Mouse (Mus musculus): Measurements from ENCODE around the gene Dscam.

The Dscam gene

DNA sequence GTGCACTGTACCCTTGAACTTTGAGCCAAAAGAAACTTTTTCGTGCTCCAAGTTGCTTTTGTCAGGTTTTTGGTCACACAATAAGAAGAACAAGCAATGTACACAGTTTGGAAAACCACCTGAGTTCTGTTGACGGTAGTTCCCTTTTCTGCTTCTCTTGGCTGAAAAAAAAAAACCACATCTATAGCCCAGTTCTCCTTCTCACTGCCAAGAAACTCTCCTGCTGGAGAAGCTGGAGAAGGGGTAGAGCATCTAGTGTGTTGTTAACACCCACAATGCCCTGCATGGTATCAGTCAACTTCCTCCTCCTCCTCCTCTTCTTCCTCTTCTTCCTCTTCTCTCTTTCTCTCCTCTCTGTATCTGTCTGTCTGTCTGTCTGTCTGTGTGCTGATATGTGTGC, 65.3 kb downstream of the Dscam start:
- DNase-seq (ENCODE audit: low spot score), result no peak

DNA sequence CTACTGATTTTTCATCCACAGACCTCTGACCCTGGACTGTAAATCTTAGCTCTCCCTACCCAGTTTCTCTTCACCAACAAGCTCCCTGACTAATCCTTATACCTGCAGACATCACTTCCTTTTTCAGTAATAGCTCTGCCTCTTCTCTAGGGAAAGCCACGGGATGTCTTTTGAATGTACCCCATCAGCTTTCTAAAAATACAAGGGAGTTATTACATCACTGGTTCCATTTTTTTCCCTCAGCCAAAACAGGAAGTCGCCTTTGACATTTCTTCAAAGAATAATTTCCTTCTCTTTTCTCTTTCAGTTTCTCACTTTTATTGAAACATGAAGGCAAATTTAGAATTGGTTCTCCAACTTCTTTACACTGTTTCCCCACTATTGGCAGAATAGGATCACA, 67.5 kb downstream of the Dscam start:
- DNase-seq (ENCODE audit: low spot score), result no peak

GRCm38 (mm10) chr16:97100091-97100490, 70.5 kb downstream of the Dscam start:
- DNase-seq (ENCODE audit: low spot score), result no peak

DNA sequence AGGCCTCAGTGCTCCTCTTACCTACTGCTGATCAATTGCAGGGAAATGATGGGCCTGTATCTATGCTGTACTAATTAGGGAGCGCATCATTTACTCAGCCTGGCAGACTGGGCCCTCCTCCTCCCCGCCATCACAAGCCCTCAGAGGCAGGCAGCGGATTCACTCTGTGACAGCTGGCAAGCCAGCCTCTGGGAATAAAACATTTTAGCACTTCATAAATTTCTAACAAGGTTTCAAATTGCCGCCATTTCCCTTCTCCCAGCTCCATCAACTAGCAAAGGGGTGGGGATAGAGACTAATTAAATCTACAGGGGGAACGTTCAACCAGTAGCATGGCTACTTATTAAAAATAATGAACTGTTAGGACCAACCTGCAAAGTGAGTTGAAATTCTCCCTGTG, 72.0 kb downstream of the Dscam start:
- no peak for DNase-seq (ENCODE audit: low spot score)

GRCm38 (mm10) chr16:97096709-97097108, 73.8 kb downstream of the Dscam start:
- DNase-seq (ENCODE audit: low spot score), result no peak

GRCm38 (mm10) chr16:97095496-97095895, 75.1 kb downstream of the Dscam start:
- DNase-seq (ENCODE audit: low spot score), result no peak

DNA sequence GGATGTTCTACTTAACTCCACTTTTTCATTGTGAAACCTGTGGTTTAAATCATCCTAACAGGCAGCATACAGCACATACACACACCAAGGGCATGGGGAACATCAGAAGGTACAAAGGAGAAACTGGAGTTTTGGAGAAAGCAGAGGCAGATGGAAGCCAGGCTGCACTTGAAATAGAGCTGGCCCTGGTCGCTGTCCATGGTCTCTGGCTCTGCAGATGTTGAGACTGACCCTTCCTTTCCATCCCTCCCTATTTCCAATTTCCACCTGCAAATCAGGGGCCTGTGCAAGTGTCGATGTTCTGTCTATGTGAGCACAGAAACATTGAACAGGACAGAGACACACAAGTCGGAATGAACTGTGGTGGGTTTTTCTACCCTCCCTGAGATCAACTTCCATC, 81.2 kb downstream of the Dscam start:
- no peak for DNase-seq (ENCODE audit: low spot score)

DNA sequence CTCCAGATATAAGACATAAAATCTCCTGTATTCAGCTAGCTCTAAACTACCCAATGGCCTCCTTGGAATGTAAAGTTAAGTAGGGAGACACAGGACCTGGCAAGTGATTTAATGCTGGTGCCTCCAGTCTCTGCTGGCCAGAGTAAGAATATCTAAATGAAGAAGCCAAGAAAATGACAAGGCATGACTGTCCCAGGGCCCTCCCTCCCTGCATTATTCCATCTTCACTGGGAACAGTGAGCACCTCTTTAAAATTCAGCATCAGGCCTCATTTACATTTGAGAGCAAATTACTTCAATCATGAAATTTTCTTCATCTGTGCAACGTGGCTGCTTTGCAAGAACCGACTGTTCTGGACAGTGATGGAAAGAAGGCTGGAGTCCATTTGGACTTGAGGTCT, 86.9 kb downstream of the Dscam start:
- no peak for DNase-seq (ENCODE audit: low spot score)

DNA sequence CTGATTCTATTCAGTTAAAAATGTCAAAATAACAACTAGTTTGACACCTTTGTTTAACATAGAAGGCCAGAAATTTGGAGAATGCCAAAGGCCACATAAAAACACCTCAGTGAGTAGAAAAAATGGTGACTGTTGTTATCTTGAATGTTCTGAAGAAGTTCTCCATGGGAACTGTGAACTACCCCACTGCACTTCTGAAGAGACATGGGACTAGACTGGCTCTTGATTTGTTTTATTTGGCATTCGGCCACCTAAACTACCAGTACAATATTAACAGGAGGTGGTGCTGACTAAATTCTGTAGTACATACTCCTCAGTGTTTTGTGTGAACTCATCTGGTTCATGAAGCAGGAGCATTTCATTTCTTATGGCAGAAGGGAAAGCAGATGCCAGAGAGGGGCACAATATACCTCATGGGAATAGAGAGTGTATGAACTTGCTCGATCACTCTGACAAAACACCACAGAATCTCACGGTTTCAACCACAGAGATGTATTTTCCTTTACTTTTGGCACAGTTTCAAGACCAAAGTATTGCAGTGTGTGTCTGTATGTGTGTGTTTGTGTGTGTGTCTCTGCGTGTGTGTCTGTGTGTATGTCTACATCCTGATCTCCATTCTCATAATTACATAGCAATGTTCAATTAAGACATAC, 94.5 kb downstream of the Dscam start:
- DNase-seq (ENCODE audit: low spot score), result peak; percentile 57

- no peak for DNase-seq (ENCODE audit: low spot score)
Observed at GRCm38 (mm10) chr16:97075137-97075902, 95.2 kb downstream of the Dscam start.

DNA sequence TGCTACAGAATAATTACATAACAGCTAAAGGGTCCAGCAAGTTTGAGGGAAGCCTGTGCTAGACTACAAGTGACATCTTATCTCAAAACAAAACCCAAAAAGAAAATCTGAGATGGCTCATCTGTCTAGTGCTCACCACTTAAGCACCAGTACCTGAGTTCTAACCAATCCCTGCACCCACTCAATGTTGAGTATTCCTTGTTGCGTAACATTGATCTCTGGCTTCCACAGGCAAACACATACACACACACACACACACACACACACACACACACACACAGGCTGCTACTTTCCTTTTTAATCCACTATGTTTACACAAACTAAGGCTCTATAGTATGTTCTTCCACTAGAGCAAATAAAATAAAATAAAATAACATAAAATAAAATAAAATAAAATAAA, 96.7 kb downstream of the Dscam start:
- peak; percentile 5 for DNase-seq (ENCODE audit: low spot score)

- no peak for DNase-seq (ENCODE audit: low spot score)
Observed at GRCm38 (mm10) chr16:97072624-97073023, 97.9 kb downstream of the Dscam start.

DNA sequence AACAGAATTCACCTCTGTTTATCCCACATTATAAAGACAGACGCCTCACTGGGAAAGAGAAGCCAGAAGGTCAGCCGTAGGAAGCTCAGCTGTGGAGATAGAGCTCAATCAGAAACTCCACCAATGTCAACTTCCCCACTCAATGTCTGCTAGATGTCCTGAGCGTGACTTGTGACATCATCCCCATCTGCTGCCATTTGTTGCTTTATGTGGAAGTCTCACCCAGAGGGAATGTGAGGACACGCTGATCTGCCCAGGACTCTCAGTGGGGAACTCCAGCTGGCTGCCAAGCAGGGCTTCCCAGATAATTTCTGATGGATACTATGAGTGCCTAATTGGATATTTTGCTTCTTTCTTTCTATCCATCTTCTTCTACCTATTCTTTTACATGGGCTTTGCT, 103.7 kb downstream of the Dscam start:
- DNase-seq (ENCODE audit: low spot score), result no peak

DNA sequence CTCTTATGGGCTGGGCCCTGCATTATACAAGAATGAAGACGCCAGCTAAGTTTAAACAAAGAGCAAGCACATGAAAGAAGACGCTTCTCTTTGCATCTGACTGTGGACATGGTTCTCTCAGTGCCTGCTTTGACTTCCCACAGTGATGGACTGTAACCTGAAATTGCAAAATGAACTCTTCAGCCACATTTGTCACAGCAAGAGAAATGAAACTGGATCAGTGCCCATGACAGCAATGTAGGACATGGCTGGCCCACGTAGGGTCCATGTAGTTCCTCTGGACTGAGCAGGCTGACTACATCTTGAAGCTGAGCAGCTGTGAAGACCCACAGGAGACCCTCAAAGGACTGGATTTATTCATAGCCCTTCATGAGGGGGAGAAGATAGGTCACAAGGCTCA, 108.3 kb downstream of the Dscam start:
- no peak for DNase-seq (ENCODE audit: low spot score)

DNA sequence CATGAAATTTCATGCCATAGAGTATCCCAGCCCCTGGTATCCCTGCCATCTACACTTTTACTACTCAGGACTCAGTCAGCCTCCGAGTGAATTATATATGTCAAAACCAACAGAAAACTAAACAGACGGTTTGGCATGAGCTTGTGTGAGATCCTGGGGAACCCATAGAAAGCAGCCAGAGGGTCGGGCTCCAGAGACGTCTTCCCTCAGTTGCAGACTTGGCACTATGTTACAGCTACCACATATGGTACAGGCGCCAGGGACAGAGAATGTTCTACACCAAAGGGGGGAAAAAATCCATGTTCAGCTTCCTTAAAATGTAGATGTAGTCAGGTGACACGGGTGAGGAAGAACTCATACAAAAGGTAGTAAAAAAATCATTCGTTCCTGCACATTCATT, 109.2 kb downstream of the Dscam start:
- no peak for DNase-seq (ENCODE audit: low spot score)

DNA sequence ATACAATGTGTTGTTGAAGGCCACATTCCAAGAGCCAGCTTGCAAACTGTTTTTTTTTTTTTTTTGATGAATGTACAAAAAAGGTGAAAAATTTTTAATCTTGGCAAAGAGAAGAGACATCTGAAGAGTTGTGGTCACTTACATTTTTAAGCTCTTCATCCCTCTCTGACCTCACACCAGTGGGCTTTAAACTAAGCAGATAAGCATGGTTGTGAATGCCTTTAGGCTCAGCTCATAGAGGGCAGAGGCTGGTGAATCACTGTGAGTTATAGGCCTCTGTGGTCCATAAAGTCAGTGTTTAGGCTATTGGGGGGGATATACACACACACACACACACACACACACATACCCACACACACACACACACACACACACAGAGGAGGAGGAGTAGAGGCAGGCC, 109.8 kb downstream of the Dscam start:
- no peak for DNase-seq (ENCODE audit: low spot score)

- DNase-seq (ENCODE audit: low spot score), result no peak
Observed at GRCm38 (mm10) chr16:97060276-97060675, 110.3 kb downstream of the Dscam start.

DNA sequence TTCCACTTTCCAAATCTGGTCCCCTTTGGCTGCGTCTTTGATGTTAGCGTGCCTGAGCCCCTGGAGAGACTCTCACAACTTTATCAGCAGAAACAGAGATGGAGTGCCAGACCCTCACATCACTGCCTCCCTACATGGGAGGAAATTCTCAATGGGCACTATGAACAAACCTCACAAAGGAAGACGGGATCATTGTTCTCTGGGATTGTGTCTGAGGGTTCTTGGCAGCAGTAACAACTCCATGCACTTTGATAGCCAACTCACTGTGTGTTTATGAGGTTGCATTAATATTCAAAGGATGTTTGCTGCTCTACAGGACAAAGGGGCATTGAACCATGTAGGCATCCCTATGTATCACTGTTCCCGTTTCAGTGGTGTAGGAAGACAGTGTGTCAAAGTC, 135.3 kb downstream of the Dscam start:
- no peak for DNase-seq (ENCODE audit: low spot score)

- DNase-seq (ENCODE audit: low spot score), result no peak
Observed at GRCm38 (mm10) chr16:97033540-97034058, 137.0 kb downstream of the Dscam start.

DNA sequence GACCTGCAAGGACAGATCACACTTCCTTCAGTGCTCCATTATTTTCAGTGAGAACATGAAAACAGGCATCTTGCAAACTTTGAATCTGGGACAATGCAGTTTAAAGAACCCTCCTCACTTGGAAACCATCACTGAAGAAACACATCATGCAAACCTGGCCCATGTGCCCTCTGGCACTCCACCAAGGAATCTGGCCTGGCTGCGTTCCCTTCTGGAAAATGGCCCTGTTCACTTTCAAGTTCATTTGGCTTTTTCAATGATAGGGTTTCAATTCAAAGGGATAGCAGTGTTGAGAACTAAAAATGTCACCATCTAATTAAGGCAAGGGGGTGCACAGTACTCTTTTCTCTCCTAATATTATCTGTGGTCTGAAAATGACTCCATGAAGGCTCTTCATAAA, 142.9 kb downstream of the Dscam start:
- no peak for DNase-seq (ENCODE audit: low spot score)

DNA sequence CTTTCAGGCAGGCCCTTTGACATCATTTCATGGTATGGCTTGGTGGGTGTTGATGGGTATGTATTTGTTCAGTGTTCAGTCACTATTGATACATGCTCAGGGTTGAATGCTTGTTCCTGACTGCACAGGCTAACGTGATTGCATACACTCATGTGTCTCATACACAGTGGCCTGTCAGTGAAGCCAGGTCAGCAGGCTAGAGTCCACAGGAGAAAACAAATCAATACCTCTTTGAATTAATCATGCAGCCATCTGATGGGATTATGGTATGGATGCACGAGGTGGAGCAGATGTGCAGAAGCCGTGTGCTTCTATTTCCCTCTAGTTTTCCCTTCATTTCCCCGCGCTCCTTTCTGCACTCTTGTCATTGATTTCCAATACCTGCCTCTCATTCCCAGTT, 143.7 kb downstream of the Dscam start:
- no peak for DNase-seq (ENCODE audit: low spot score)

DNA sequence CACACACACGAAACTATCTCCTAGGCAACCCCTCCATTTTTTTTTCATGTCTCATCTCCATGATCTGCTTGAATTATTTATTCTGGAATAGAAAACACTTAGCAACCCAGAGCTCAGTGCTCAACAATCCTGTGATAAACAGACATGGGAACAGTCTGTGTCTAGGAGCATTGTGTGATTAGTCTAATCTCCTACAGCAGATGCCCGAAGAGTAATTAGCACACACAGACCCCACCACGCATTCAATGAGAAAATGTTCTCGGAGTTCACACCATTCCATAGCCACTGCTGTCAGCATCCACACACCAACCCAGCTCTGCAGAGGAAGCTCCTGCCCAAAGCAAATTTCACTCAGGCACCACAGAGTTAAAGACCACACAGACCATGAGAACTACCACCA, 146.1 kb downstream of the Dscam start:
- no peak for DNase-seq (ENCODE audit: low spot score)

- no peak for DNase-seq (ENCODE audit: low spot score)
Observed at GRCm38 (mm10) chr16:97021496-97021895, 149.1 kb downstream of the Dscam start.

DNA sequence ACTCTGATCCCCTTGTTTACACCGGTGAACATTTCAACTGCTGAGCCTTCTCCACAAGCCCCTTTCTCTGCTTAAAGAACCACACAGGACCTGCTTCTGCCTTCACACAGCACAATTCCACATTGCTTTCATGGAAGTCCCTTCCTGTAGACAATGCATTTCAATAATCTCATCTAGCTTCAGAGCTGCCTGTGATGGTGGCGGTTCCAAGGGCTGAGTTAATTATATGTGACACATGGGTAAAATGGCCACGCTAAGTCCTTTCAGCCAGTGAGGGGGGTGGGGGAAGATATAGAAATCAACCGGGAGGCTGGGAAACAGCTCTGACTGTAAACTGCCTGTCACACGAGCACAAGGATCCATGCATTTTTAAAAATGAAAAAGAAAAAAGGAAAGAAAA, 152.2 kb downstream of the Dscam start:
- no peak for DNase-seq (ENCODE audit: low spot score)

Data from lung, postnatal 25 days (tissue).